ENCODE assay signal across 14 mouse cellular contexts in the genomic region with DNA sequence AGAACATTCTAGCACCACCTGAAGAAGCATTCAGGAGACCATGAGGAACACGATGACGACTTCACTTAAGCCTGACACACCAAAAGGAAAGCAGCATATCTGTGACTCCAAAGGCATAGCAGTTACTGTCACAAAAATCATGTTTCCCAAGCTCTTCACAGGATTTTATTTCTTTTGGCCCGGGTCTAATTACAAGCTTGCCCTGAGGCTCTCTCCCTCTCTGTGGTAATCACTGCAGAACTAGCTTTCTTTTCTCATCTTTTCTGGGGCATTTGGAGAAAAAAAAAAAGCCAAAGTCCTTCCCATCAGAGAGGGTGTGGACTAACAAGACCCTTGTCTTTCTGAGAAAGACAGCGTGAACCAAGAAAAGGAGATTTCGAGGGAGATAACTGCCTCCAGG.
A peak's percentile ranks its signal among the peaks of the same experiment; 100 is the strongest.
DNase-seq lines count a peak whose midpoint lies in the region; ATAC-seq and TF ChIP-seq lines count a peak whose summit lies in the region.
"Had no signal": no experiment of that assay in that cellular context is flagged by ENCODE, and none has a peak within 500 bp of the region (broad histone marks: within the 10 kb centered on the region; RNA-seq: fewer than 3 reads in every experiment).

No protein-coding gene starts in this region.

- no peaks in the 10 kb centered on the region for H3K36me3 ChIP-seq in forebrain, embryonic 16.5 days (ENCODE audit: control insufficient read depth, insufficient read depth)
- no peaks in the 10 kb centered on the region for H3K36me3 ChIP-seq in forebrain, embryonic 15.5 days
- no peaks in the 10 kb centered on the region for H3K36me3 ChIP-seq in embryonic facial prominence, embryonic 15.5 days
- H3K36me3 ChIP-seq: liver, embryonic 15.5 days had no signal

- no peak overlapping the region for H3K4me3 ChIP-seq in forebrain, embryonic 16.5 days (replicated peaks; ENCODE audit: low read length)
- no peak overlapping the region for H3K4me3 ChIP-seq in forebrain, embryonic 15.5 days
- H3K4me3 ChIP-seq in left cerebral cortex, adult 2 months = no peak overlapping the region
- no peak overlapping the region for H3K4me3 ChIP-seq in embryonic facial prominence, embryonic 15.5 days (replicated peaks)
- H3K4me3 ChIP-seq: liver, embryonic 15.5 days had no signal

- WGBS in forebrain, embryonic 16.5 days = 73% methylated on average over 5 of the region's 5 CpGs
- 72% methylated on average over 5 of the region's 5 CpGs for WGBS in forebrain, embryonic 15.5 days
- 42% methylated on average over 5 of the region's 5 CpGs for WGBS in embryonic facial prominence, embryonic 15.5 days

- intact Hi-C loops in left cerebral cortex, adult 2 months (cut with DNase I) = loop anchor here (5.0 kb wide), 1 partner anchor 83 kb away; no protein-coding TSS in a partner anchor
- intact Hi-C loops in left cerebral cortex, postnatal 25 days (cut with DNase I) = no loop called here

- H3K4me2 ChIP-seq in forebrain, embryonic 16.5 days (ENCODE audit: low read length) = no peak overlapping the region
- H3K4me2 ChIP-seq in forebrain, embryonic 15.5 days (replicated peaks) = no peak overlapping the region
- no peak overlapping the region for H3K4me2 ChIP-seq in embryonic facial prominence, embryonic 15.5 days (replicated peaks)
- H3K4me2 ChIP-seq: liver, embryonic 15.5 days had no signal

- H3K9me3 ChIP-seq in forebrain, embryonic 16.5 days (ENCODE audit: control insufficient read depth, low read length) = no peaks in the 10 kb centered on the region
- H3K9me3 ChIP-seq in forebrain, embryonic 15.5 days = no peaks in the 10 kb centered on the region
- no peaks in the 10 kb centered on the region for H3K9me3 ChIP-seq in embryonic facial prominence, embryonic 15.5 days (replicated peaks)
- H3K9me3 ChIP-seq: liver, embryonic 15.5 days had no signal

- ATAC-seq in forebrain, embryonic 16.5 days = no peak
- no peak for ATAC-seq in forebrain, embryonic 15.5 days (replicated peaks)
- ATAC-seq in embryonic facial prominence, embryonic 15.5 days (ENCODE audit: insufficient number of reproducible peaks, low FRiP score, low TSS enrichment, low read depth) = no peak
- ATAC-seq: activated CD4-positive, CD25-positive, alpha-beta regulatory T cell, adult 4 months had no signal

- TF ChIP-seq CTCF in left cerebral cortex, adult 2 months (IDR thresholded peaks at IDR 0.05) = no peak

- no peak for DNase-seq in left cerebral cortex, adult 2 months (ENCODE audit: extremely low spot score in 1 of 2, low spot score in 2 of 2)
- DNase-seq in left cerebral cortex, postnatal 25 days (ENCODE audit: low spot score in 2 of 2) = no peak
- DNase-seq in 3T3-L1 (ENCODE audit: low read depth, low spot score) = peak; percentile 48
- DNase-seq in thymus, postnatal 4 days = no peak
- no peak for DNase-seq in adrenal gland, adult (ENCODE audit: inconsistent age in 2 of 2, low spot score in 1 of 2)
- DNase-seq: cerebellum, adult 8-10 months; gastrocnemius, postnatal 25 days; spleen, adult 18-20 months; thymus, adult 18-20 months had no signal

- peaks cover 69% of the 10 kb centered on the region for H3K4me1 ChIP-seq in forebrain, embryonic 16.5 days (replicated peaks; ENCODE audit: control insufficient read depth, insufficient read depth, low read length)
- H3K4me1 ChIP-seq in forebrain, embryonic 15.5 days = peaks cover 76% of the 10 kb centered on the region
- H3K4me1 ChIP-seq in embryonic facial prominence, embryonic 15.5 days = peaks cover 28% of the 10 kb centered on the region
- H3K4me1 ChIP-seq: liver, embryonic 15.5 days had no signal

- H3K27me3 ChIP-seq in forebrain, embryonic 16.5 days (replicated peaks; ENCODE audit: control insufficient read depth, insufficient read depth, low read length) = no peaks in the 10 kb centered on the region
- H3K27me3 ChIP-seq in forebrain, embryonic 15.5 days = no peaks in the 10 kb centered on the region
- no peaks in the 10 kb centered on the region for H3K27me3 ChIP-seq in embryonic facial prominence, embryonic 15.5 days
- H3K27me3 ChIP-seq: liver, embryonic 15.5 days had no signal

- no peak overlapping the region for H3K9ac ChIP-seq in forebrain, embryonic 16.5 days (replicated peaks; ENCODE audit: low read depth, low read length)
- H3K9ac ChIP-seq in forebrain, embryonic 15.5 days (replicated peaks) = no peak overlapping the region
- no peak overlapping the region for H3K9ac ChIP-seq in embryonic facial prominence, embryonic 15.5 days
- H3K9ac ChIP-seq: liver, embryonic 15.5 days had no signal

- peak overlapping the region; percentile 6; the same call in 1 of the 2 replicates for H3K27ac ChIP-seq in forebrain, embryonic 16.5 days (ENCODE audit: low read length)
- H3K27ac ChIP-seq in forebrain, embryonic 15.5 days (replicated peaks) = no peak overlapping the region; the same call in 1 of the 2 replicates
- H3K27ac ChIP-seq in left cerebral cortex, adult 2 months = peak overlapping the region; percentile 24; the same call in 1 of the 2 replicates
- peak overlapping the region; percentile 39; the same call in 1 of the 2 replicates for H3K27ac ChIP-seq in embryonic facial prominence, embryonic 15.5 days (replicated peaks)
- H3K27ac ChIP-seq: liver, embryonic 15.5 days had no signal
